ENCODE assay signal across 9 mouse cellular contexts in the genomic region with DNA sequence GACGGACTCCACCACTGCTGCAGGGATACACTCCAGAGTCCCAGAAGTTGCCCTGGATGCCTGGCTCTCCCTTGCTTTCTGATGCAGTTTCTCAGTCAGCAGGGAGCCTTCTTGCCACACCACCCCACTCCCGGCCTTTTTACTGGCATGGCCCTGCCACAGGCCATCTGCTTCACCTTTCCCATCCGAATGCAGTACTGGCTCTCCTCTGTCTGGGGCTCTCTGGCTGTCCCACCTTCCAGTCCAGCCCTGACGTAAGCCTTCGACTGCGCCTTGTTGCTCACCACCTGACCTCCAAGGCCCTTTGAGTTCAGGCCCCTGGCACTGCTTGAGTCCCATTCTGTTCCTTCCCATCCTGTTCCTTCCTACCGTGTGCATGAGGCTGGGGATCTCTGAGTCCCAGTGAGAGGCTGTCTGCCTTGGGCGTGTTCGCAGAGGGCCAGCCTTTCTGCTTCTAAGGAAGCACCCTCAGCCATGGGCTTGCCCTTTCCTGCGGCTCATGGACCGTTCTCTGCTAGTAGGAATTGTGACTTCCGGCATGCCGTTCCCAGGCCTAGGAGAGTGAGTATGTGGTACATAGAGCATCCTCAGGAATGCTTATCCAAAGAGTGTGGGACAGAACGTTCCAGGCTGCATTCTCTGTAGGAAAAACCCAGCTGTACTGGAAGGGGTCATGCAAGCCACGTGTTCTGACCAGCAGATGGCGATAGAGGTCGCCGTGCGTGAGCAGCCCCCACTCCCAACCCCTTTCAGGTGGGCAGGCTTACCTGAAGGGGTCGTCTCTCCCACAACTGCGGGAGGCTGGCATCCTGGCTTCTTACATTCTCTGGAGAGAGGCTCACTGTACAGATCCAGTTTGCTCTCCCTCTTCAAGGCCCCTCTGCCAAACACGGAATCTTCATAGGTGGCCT. TPM values are rescaled to one million over a fixed set of nuclear protein-coding genes. Genes with fewer than 3 reads are reported as not detected.
DNase-seq lines count a peak whose midpoint lies in the region; ATAC-seq and TF ChIP-seq lines count a peak whose summit lies in the region.
"Had no signal": no experiment of that assay in that cellular context is flagged by ENCODE, and none has a peak within 500 bp of the region (broad histone marks: within the 10 kb centered on the region; RNA-seq: fewer than 3 reads in every experiment).

No protein-coding gene starts in this region.

- H3K27ac ChIP-seq in forebrain, postnatal 0 days (ENCODE audit: low read depth, low read length) = no peak overlapping the region
- H3K27ac ChIP-seq in forebrain, embryonic 16.5 days (ENCODE audit: low read length) = no peak overlapping the region
- H3K27ac ChIP-seq: hindbrain, embryonic 15.5 days had no signal

- peak; percentile 25; the same call in 1 of the 2 replicates for ATAC-seq in forebrain, postnatal 0 days
- ATAC-seq in forebrain, embryonic 16.5 days = no peak
- peak; percentile 45; the same call in 1 of the 2 replicates for ATAC-seq in common myeloid progenitor, adult 5-6 weeks (replicated peaks; ENCODE audit: low read depth, poor library complexity, severe bottlenecking)

- DNase-seq in forebrain, postnatal 0 days = peak; percentile 58
- DNase-seq in right cerebral cortex, postnatal 4 days = peak; percentile 64
- no peak for DNase-seq in right cerebral cortex, postnatal 36 days (ENCODE audit: low spot score in 2 of 2)
- DNase-seq in kidney, postnatal 14 days = peak; percentile 54
- DNase-seq in neural tube, embryonic 10.5 days (ENCODE audit: extremely low spot score, low spot score) = peak; percentile 65
- DNase-seq in ovary, postnatal 10 days (ENCODE audit: low spot score) = no peak

- WGBS in forebrain, postnatal 0 days = 34% methylated on average over 22 of the region's 22 CpGs
- 35% methylated on average over 22 of the region's 22 CpGs for WGBS in forebrain, embryonic 16.5 days

- no peaks in the 10 kb centered on the region for H3K27me3 ChIP-seq in forebrain, postnatal 0 days (ENCODE audit: insufficient read depth, low read length)
- H3K27me3 ChIP-seq in forebrain, embryonic 16.5 days (replicated peaks; ENCODE audit: control insufficient read depth, insufficient read depth, low read length) = peaks cover 9% of the 10 kb centered on the region; the same call in 1 of the 2 replicates

- H3K9ac ChIP-seq in forebrain, postnatal 0 days = no peak overlapping the region
- no peak overlapping the region for H3K9ac ChIP-seq in forebrain, embryonic 16.5 days (replicated peaks; ENCODE audit: low read depth, low read length)
- H3K9ac ChIP-seq: hindbrain, embryonic 15.5 days had no signal

- H3K4me3 ChIP-seq in forebrain, postnatal 0 days (ENCODE audit: low read depth, low read length) = no peak overlapping the region
- no peak overlapping the region for H3K4me3 ChIP-seq in forebrain, embryonic 16.5 days (replicated peaks; ENCODE audit: low read length)
- H3K4me3 ChIP-seq: hindbrain, embryonic 15.5 days had no signal

- H3K9me3 ChIP-seq in forebrain, postnatal 0 days (ENCODE audit: low read length) = no peaks in the 10 kb centered on the region
- no peaks in the 10 kb centered on the region for H3K9me3 ChIP-seq in forebrain, embryonic 16.5 days (ENCODE audit: control insufficient read depth, low read length)
- H3K9me3 ChIP-seq: hindbrain, embryonic 15.5 days had no signal

- no peaks in the 10 kb centered on the region for H3K36me3 ChIP-seq in forebrain, postnatal 0 days (ENCODE audit: insufficient read depth)
- H3K36me3 ChIP-seq in forebrain, embryonic 16.5 days (ENCODE audit: control insufficient read depth, insufficient read depth) = no peaks in the 10 kb centered on the region
- H3K36me3 ChIP-seq: hindbrain, embryonic 15.5 days had no signal

- no peaks in the 10 kb centered on the region for H3K4me1 ChIP-seq in forebrain, postnatal 0 days (ENCODE audit: insufficient read depth)
- peaks cover 20% of the 10 kb centered on the region for H3K4me1 ChIP-seq in forebrain, embryonic 16.5 days (replicated peaks; ENCODE audit: control insufficient read depth, insufficient read depth, low read length)

- no peak overlapping the region for H3K4me2 ChIP-seq in forebrain, postnatal 0 days (ENCODE audit: low read depth)
- no peak overlapping the region for H3K4me2 ChIP-seq in forebrain, embryonic 16.5 days (ENCODE audit: low read length)
- H3K4me2 ChIP-seq: hindbrain, embryonic 15.5 days had no signal

- peak; percentile 86 for TF ChIP-seq CTCF in forebrain, postnatal 0 days (IDR thresholded peaks at IDR 0.05; ENCODE audit: low read depth)

RNA-seq across cellular contexts. Expression of a gene that starts 58.2 kb away (rescaled TPM):
- 1.1 and 1.3 TPM in 2 replicates for total RNA-seq in forebrain, postnatal 0 days (2014; rRNA removed)
- 1.2 and 1.6 TPM in 2 replicates for polyA plus RNA-seq in forebrain, postnatal 0 days (2015; fragmentation: Nextera tagmentation; extraction: Ambion mirVana)
- polyA plus RNA-seq in forebrain, embryonic 16.5 days (2015; fragmentation: Nextera tagmentation; extraction: Ambion mirVana) = 1.1 and 2.2 TPM in 2 replicates
- 0.05 TPM in 1 of 2 replicates, not detected in the other for total RNA-seq in common myeloid progenitor, adult 5-6 weeks (2017)

Comparison
In these comparisons a context has a peak if more than half of its experiments do, and no peak if none do; other contexts are left out.
1. DNase-seq: peak in forebrain, postnatal 0 days (single experiment), right cerebral cortex, postnatal 4 days (single experiment), kidney, postnatal 14 days (single experiment) and neural tube, embryonic 10.5 days (single experiment); none in right cerebral cortex, postnatal 36 days (0 of 2) and ovary, postnatal 10 days (single experiment).